Mouse (Mus musculus): ENCODE data around the gene Ankrd49. TPM values are rescaled to one million over a fixed set of nuclear protein-coding genes. Genes with fewer than 3 reads are reported as not detected.

Gene Ankrd49
- polyA plus RNA-seq, 1 experiment from 2014 or later = 21.1 TPM

Other genes with a start within 250 kb of the Ankrd49 start
- 6.6 and 8.3 TPM in 2 replicates for gene Amotl1, start 139.8 kb downstream of the Ankrd49 start, polyA plus RNA-seq (2015; fragmentation: Nextera tagmentation; extraction: Ambion mirVana)
- gene Piwil4, start 44.1 kb downstream of the Ankrd49 start, polyA plus RNA-seq (2015; fragmentation: Nextera tagmentation; extraction: Ambion mirVana) = 0.40 TPM in 2 replicates
- 1.4 TPM in 2 replicates for gene Fut4, start 32.5 kb downstream of the Ankrd49 start, polyA plus RNA-seq (2015; fragmentation: Nextera tagmentation; extraction: Ambion mirVana)
- 4.5 and 4.8 TPM in 2 replicates for gene 1700012B09Rik, start 13.8 kb downstream of the Ankrd49 start, polyA plus RNA-seq (2015; fragmentation: Nextera tagmentation; extraction: Ambion mirVana)
- gene Mre11a, start 202 bp downstream of the Ankrd49 start, polyA plus RNA-seq (2015; fragmentation: Nextera tagmentation; extraction: Ambion mirVana) = 10.3 and 10.8 TPM in 2 replicates
- 1.3 and 1.7 TPM in 2 replicates for gene Gpr83, start 75.4 kb upstream of the Ankrd49 start, polyA plus RNA-seq (2015; fragmentation: Nextera tagmentation; extraction: Ambion mirVana)
- not detected in 2 replicates for gene Izumo1r, start 119.1 kb upstream of the Ankrd49 start, polyA plus RNA-seq (2015; fragmentation: Nextera tagmentation; extraction: Ambion mirVana)

Measured in hindbrain, embryonic 16.5 days (tissue).